Mouse (Mus musculus) stomach, postnatal 0 days (tissue): ENCODE measurements around the gene Txnrd1. TPM values are rescaled to one million over a fixed set of nuclear protein-coding genes. Genes with fewer than 3 reads are reported as not detected.

Experiments used
- ATAC-seq: fragments of 200-750 bp; cut with Nextera tagmentation; 2 replicates; pipeline ENCODE4 v1.8.0; 2017; ENCODE audit not compliant: low FRiP score, low TSS enrichment
- DNase-seq: peaks from one replicate; pipeline ENCODE4 v3.0.0-alpha.2; 2016; ENCODE audit warnings: low spot score
- H3K27ac ChIP-seq: fragments of 300-500 bp; sonication (generic); replicated peaks from 2 replicates; pipeline ENCODE4 v1.5.1; 2014; ENCODE audit warnings: mild to moderate bottlenecking, control low read depth
- H3K27me3 ChIP-seq: fragments of 300-500 bp; sonication (generic); 2 replicates; pipeline ENCODE4 v1.6.1; 2014; ENCODE audit warnings: low read length; ENCODE audit not compliant: control insufficient read depth, insufficient read depth
- H3K36me3 ChIP-seq: fragments of 300-500 bp; sonication (generic); 2 replicates; pipeline ENCODE4 v1.6.1; 2014; ENCODE audit warnings: low read length, mixed read lengths; ENCODE audit not compliant: control insufficient read depth, insufficient read depth
- H3K4me1 ChIP-seq: fragments of 300-500 bp; sonication (generic); replicated peaks from 2 replicates; pipeline ENCODE4 v1.6.1; 2014; ENCODE audit warnings: antibody characterized with exemption; ENCODE audit not compliant: control insufficient read depth, insufficient read depth
- H3K4me2 ChIP-seq: fragments of 300-500 bp; sonication (generic); replicated peaks from 2 replicates; pipeline ENCODE4 v1.6.1; 2014; ENCODE audit warnings: low read depth, mild to moderate bottlenecking, control low read depth, moderate library complexity
- H3K4me3 ChIP-seq: fragments of 300-500 bp; sonication (generic); 2 replicates; pipeline ENCODE4 v1.5.1; 2014; ENCODE audit warnings: low read depth, low read length, control low read depth
- H3K9ac ChIP-seq: fragments of 300-500 bp; sonication (generic); 2 replicates; pipeline ENCODE4 v1.6.1; 2014; ENCODE audit warnings: mild to moderate bottlenecking, low read length, control low read depth, mixed read lengths
- H3K9me3 ChIP-seq: fragments of 300-500 bp; sonication (generic); 2 replicates; pipeline ENCODE4 v1.6.1; 2016; ENCODE audit warnings: low read length; ENCODE audit not compliant: control insufficient read depth
- CTCF ChIP-seq: IDR thresholded peaks from 2 replicates; pipeline ENCODE4 v1.5.1; 2016; ENCODE audit warnings: antibody characterized with exemption, low read depth, mild to moderate bottlenecking, moderate library complexity
- EP300 ChIP-seq: optimal IDR thresholded peaks from 2 replicates; pipeline ENCODE3; 2016; ENCODE audit warnings: antibody characterized with exemption
- WGBS: fragments of 180-500 bp; shearing (Covaris S2); extraction: QIAGEN DNeasy Blood & Tissue Kit; methylation state at CpG from one replicate; pipeline ENCODE4 v1.1.7; 2014; 5-methylcytosine and 5-hydroxymethylcytosine counted together
- polyA plus RNA-seq: library from polyadenylated mRNA; unstranded; fragments of >200 nt; fragmentation: Nextera tagmentation; extraction: Ambion mirVana; gene quantifications from 2 replicates; pipeline ENCODE4 v1.2.1, GENCODE M21; 2015

The Txnrd1 gene
- polyA plus RNA-seq = 61.9 TPM in 2 replicates

DNA sequence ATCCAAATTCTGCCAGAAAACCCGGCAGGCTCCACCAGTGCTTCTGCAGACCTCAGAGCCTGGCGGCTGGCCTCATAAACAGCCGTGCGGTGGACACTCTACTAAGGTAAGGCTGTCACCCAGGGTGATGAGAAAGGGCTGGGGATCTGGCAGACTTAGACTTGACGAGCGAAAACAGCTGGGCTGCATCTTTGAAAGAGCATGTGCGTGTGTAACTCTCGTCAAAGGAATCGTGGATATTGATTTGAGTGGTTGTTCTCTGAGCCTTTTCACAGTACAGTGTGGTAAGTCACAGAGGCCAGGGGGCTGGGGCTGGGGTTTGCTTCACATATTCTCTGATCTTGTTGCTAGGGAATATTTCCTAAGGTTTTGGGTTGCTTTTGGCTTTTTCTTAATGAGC lies at the start of gene Txnrd1:
Txnrd1 (plus strand) TSS at position 26 of the 400 bp plus-strand sequence.
- H3K4me3 ChIP-seq = no peak within 1 kb of the TSS
- H3K4me1 ChIP-seq = no peaks in the 10 kb centered on the region
- H3K36me3 ChIP-seq = no peaks in the 10 kb centered on the region
- ATAC-seq (no peak), DNase-seq (no peak)
- WGBS = 36% methylated on average over 9 of the region's 9 CpGs
- H3K27me3 ChIP-seq = no peaks in the 10 kb centered on the region
- no peaks in the 10 kb centered on the region for H3K9me3 ChIP-seq
- H3K9ac ChIP-seq = no peak within 1 kb of the TSS
- H3K4me2 ChIP-seq = no peak within 1 kb of the TSS
- TF ChIP-seq CTCF = no peak
- no peak for TF ChIP-seq EP300
- no peak within 1 kb of the TSS for H3K27ac ChIP-seq

DNA sequence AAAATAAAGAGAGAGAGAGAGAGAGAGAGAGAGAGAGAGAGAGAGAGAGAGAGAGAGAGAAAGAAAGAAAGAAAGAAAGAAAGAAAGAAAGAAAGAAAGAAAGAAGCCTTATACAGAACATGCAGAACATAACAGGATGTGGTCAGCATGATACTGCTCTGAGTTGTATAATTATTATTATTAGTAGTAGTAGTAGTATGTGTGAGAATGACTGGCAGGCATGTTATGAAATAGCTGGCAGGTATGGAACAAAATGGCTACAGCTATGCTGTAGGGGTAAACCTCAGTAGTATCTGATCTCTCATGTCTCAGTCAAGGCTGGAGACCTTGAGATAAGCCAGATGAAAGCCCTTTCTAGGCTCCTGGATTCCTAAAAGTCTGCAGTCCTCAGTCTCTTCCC lies 44.6 kb upstream of the Txnrd1 start:
- no peak for ATAC-seq
- TF ChIP-seq CTCF = no peak
- no peak for TF ChIP-seq EP300

DNA sequence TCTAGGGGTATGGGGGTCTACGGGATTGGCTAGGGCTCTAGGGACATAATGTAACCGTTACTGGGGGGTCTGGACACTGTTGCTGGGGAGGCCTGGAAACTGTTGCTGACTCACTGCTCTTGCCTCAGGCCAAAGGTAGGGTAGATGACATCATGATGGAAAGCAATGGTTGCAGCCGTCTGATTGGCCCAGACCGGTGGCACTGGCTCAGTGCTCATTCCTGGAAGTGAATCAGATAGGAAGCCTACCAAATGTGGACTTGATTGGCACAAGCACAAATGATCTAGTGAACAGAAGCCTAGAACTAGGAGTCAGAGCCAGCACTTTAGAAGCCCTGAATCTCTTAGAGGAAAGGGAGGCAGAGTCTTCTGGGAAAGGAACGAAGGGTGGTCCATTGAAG lies 43.2 kb upstream of the Txnrd1 start:
- H3K4me1 ChIP-seq = no peaks in the 10 kb centered on the region
- H3K9me3 ChIP-seq = no peaks in the 10 kb centered on the region
- H3K4me3 ChIP-seq = no peak overlapping the region
- no peak overlapping the region for H3K27ac ChIP-seq
- H3K9ac ChIP-seq = no peak overlapping the region
- DNase-seq (no peak), ATAC-seq (peak; percentile 61; the same call in 1 of the 2 replicates)
- H3K27me3 ChIP-seq = no peaks in the 10 kb centered on the region
- WGBS = 78% methylated on average over 5 of the region's 5 CpGs
- TF ChIP-seq EP300 (no peak), CTCF (no peak)
- no peaks in the 10 kb centered on the region for H3K36me3 ChIP-seq
- no peak overlapping the region for H3K4me2 ChIP-seq

More for the DNA sequence above, 44.6 kb upstream of the Txnrd1 start:
- no peak overlapping the region for H3K4me2 ChIP-seq
- no peaks in the 10 kb centered on the region for H3K4me1 ChIP-seq
- no peaks in the 10 kb centered on the region for H3K27me3 ChIP-seq
- no peak overlapping the region for H3K9ac ChIP-seq
- H3K4me3 ChIP-seq = no peak overlapping the region
- H3K27ac ChIP-seq = no peak overlapping the region
- no peaks in the 10 kb centered on the region for H3K36me3 ChIP-seq
- no peak for DNase-seq
- H3K9me3 ChIP-seq = no peaks in the 10 kb centered on the region

DNA sequence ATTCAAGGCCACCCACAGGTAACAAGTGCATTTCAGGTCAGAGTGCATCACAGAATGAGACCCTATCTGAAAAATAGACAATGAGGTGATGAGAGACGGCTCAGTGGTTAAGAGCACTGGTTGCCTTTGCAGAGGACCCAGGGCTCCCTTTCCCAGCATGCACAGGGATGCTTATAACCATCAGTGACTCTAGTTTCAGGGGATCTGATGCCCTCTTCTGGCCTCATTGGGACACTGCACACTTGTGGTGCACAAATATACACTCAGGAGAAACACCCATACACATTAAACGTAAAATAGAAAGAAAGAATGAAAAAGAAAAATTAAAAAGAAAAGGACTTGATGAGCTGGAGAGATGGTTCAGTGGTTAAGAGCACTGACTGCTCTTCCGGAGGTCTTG lies 42.0 kb upstream of the Txnrd1 start:
- H3K36me3 ChIP-seq = no peaks in the 10 kb centered on the region
- no peaks in the 10 kb centered on the region for H3K9me3 ChIP-seq
- no peaks in the 10 kb centered on the region for H3K27me3 ChIP-seq
- WGBS = 97% methylated on average over 3 of the region's 3 CpGs
- no peaks in the 10 kb centered on the region for H3K4me1 ChIP-seq
- H3K9ac ChIP-seq = no peak overlapping the region
- ATAC-seq (no peak), DNase-seq (no peak)
- H3K4me2 ChIP-seq = no peak overlapping the region
- TF ChIP-seq EP300 (no peak), CTCF (no peak)
- H3K4me3 ChIP-seq = no peak overlapping the region
- H3K27ac ChIP-seq = no peak overlapping the region

DNA sequence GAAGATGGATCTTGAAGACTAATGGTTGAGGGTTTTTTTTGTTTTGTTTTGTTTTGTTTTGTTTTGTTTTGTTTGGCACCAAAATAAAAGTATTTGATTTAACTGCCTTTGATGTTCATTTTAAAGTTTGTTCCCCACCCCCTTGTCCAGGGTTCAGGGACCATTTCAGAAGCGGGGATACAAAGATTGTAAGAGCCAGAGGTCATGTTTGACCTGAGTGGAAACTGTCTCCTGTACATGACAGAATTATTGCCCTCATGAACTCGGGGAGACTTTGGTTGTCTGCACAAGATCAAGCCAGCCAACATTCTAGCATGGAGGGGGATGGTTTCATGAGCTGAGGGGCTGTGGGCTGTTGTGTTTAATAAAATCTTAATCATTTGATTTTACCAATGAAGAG lies 41.4 kb upstream of the Txnrd1 start:
- WGBS = 65% methylated on average over 2 of the region's 2 CpGs
- ATAC-seq (no peak), DNase-seq (no peak)
- Histone ChIP-seq H3K9me3 (no peaks in the 10 kb centered on the region), H3K27ac (no peak overlapping the region), H3K4me2 (no peak overlapping the region), H3K9ac (no peak overlapping the region), H3K4me1 (no peaks in the 10 kb centered on the region), H3K36me3 (no peaks in the 10 kb centered on the region), H3K27me3 (no peaks in the 10 kb centered on the region), H3K4me3 (no peak overlapping the region)
- TF ChIP-seq CTCF = no peak
- TF ChIP-seq EP300 = no peak

DNA sequence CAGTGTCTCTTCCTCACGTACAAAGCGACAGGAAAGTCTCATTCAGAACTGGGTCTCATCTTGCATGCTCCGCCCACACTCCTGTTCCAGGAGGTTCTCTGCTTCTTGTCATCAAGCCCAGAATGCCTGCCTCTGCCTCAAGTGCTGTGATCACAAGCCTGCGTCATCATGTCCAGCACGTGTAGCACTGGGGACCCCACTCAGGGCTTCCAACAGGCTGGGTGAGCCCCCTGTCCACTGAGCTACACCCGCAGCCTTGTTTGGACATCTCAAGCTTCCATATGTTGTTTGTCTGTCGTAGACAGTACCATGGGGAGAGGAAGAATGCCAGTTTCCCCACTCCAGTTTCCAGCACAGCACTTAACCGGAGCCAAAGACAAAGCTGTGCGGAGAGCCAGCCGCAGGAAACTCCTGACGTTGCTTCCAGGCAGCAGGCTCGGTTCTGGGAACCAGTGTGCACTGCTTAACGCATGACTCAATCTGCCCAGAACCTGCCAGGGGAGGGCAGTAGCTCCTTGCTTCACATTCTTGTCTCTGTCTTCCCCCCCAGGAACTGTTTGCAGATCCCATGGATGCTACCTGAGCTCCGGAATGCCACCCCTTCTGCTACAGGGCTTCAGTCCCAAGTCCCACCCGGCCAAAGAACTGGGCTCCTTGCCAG lies 38.5 kb upstream of the Txnrd1 start:
- peak; percentile 82 for ATAC-seq
- TF ChIP-seq CTCF = peak; percentile 73
- TF ChIP-seq EP300 = no peak
- Histone ChIP-seq H3K36me3 (no peaks in the 10 kb centered on the region), H3K27ac (0 out of 2 replicates have a peak overlapping the region, but pooled peaks have one; percentile 46), H3K4me3 (peak overlapping the region; percentile 21), H3K9me3 (no peaks in the 10 kb centered on the region), H3K4me2 (peak overlapping the region; percentile 24), H3K27me3 (no peaks in the 10 kb centered on the region), H3K9ac (no peak overlapping the region), H3K4me1 (no peaks in the 10 kb centered on the region)
- peak; percentile 68 for DNase-seq
- 16% methylated on average over 15 of the region's 15 CpGs for WGBS
